ENCODE assay signal across 17 mouse cellular contexts in the genomic region with DNA sequence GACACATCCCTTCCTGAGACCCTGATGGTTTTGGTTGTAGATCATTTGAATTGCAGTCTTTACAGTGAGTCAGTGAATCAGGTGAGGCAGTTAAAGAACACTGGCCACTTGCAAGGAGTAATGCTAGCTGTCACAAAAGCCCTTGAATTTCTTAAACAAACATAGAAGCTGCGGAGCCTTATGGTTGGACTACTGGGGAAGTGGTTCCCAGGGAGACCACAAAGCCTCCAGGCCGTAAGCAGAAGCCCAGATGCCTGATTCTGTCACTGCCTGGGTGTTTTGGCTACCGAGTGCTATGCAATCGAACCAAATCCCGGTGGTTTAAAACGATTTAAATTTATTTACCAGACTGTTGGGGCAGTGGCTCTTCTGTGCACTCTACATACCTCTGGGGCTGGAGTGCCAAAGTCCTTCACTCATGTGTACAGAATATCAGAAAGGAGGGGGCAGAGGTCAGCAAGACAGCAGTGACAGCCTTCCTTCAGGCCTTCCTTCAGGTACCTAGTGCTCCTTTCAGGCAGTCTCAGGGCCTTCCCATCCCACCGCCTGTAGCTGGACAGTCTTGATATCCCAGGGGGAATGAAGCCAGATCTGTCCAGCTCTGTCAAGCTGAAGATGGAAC.
DNase-seq lines count a peak whose midpoint lies in the region; ATAC-seq and TF ChIP-seq lines count a peak whose summit lies in the region.
"Had no signal": no experiment of that assay in that cellular context is flagged by ENCODE, and none has a peak within 500 bp of the region (broad histone marks: within the 10 kb centered on the region; RNA-seq: fewer than 3 reads in every experiment).

No protein-coding gene starts in this region.

- H3K4me3 ChIP-seq in kidney, postnatal 0 days (replicated peaks; ENCODE audit: low read depth, low read length), result no peak overlapping the region
- no peak overlapping the region for H3K4me3 ChIP-seq in intestine, embryonic 16.5 days (ENCODE audit: low read length)
- H3K4me3 ChIP-seq in thymus, adult 2 months (ENCODE audit: control insufficient read depth, insufficient read depth, low read length), result no peak overlapping the region
- H3K4me3 ChIP-seq: forebrain, embryonic 13.5 days; hindbrain, embryonic 10.5 days had no signal

- 0 out of 2 replicates have a peak, but pooled peaks have one; percentile 47 for ATAC-seq in kidney, postnatal 0 days (replicated peaks; ENCODE audit: low FRiP score, low read depth)
- ATAC-seq in common myeloid progenitor, adult 5-6 weeks (replicated peaks; ENCODE audit: low read depth, poor library complexity, severe bottlenecking), result 0 out of 2 replicates have a peak, but pooled peaks have one; percentile 52
- peak; percentile 92 for ATAC-seq in intestine, embryonic 16.5 days
- ATAC-seq: forebrain, embryonic 13.5 days; inflammation-experienced regulatory T-cells, adult 6 months had no signal

- no peaks in the 10 kb centered on the region for H3K4me1 ChIP-seq in kidney, postnatal 0 days (replicated peaks; ENCODE audit: insufficient read depth, low read length)
- peaks cover 5% of the 10 kb centered on the region; the same call in 1 of the 2 replicates for H3K4me1 ChIP-seq in intestine, embryonic 16.5 days (ENCODE audit: control insufficient read depth, insufficient read depth, low read length)
- no peaks in the 10 kb centered on the region for H3K4me1 ChIP-seq in thymus, adult 2 months (replicated peaks; ENCODE audit: control insufficient read depth, insufficient read depth, low read length)

- H3K27me3 ChIP-seq in kidney, postnatal 0 days (ENCODE audit: insufficient read depth, low read length), result no peaks in the 10 kb centered on the region
- H3K27me3 ChIP-seq in intestine, embryonic 16.5 days (replicated peaks; ENCODE audit: control insufficient read depth, insufficient read depth, low read length), result no peaks in the 10 kb centered on the region
- no peaks in the 10 kb centered on the region for H3K27me3 ChIP-seq in thymus, adult 2 months (ENCODE audit: control insufficient read depth, insufficient read depth, low read length)

- DNase-seq in kidney, postnatal 0 days (ENCODE audit: low spot score), result no peak
- DNase-seq in kidney, adult 11 months, result no peak
- peak; percentile 57 for DNase-seq in lung, postnatal 25 days (ENCODE audit: low spot score)
- no peak for DNase-seq in thymus, adult 2 months
- no peak for DNase-seq in testis, postnatal 14 days (ENCODE audit: low spot score)
- DNase-seq: cerebellum, adult 9-11 months; gastrocnemius, postnatal 25 days; liver; midbrain, embryonic 14.5 days; right cerebral cortex, adult 18-20 months; thymus, adult 18-20 months had no signal

- no peak overlapping the region for H3K4me2 ChIP-seq in kidney, postnatal 0 days (ENCODE audit: low read length)
- H3K4me2 ChIP-seq in intestine, embryonic 16.5 days (ENCODE audit: low read depth, low read length), result no peak overlapping the region
- H3K4me2 ChIP-seq: forebrain, embryonic 13.5 days had no signal

- no peaks in the 10 kb centered on the region for H3K9me3 ChIP-seq in kidney, postnatal 0 days (replicated peaks; ENCODE audit: low read length)
- H3K9me3 ChIP-seq in intestine, embryonic 16.5 days (ENCODE audit: control insufficient read depth, low read length), result no peaks in the 10 kb centered on the region
- H3K9me3 ChIP-seq: forebrain, embryonic 13.5 days; hindbrain, embryonic 10.5 days had no signal

- TF ChIP-seq POLR2A in thymus, adult 2 months (IDR thresholded peaks at IDR 0.05; ENCODE audit: control insufficient read depth, extremely low read depth, insufficient read depth, low read length, poor library complexity), result no peak

- H3K9ac ChIP-seq in kidney, postnatal 0 days (ENCODE audit: low read depth, low read length), result no peak overlapping the region
- no peak overlapping the region for H3K9ac ChIP-seq in intestine, embryonic 16.5 days (ENCODE audit: low read depth, low read length)
- H3K9ac ChIP-seq: forebrain, embryonic 13.5 days had no signal

- H3K36me3 ChIP-seq in kidney, postnatal 0 days (ENCODE audit: insufficient read depth, low read length), result no peaks in the 10 kb centered on the region
- H3K36me3 ChIP-seq in intestine, embryonic 16.5 days (ENCODE audit: control insufficient read depth, insufficient read depth, low read length), result no peaks in the 10 kb centered on the region
- H3K36me3 ChIP-seq in thymus, adult 2 months (ENCODE audit: control insufficient read depth, insufficient read depth, low read length), result no peaks in the 10 kb centered on the region

- no peak overlapping the region for H3K27ac ChIP-seq in kidney, postnatal 0 days
- 0 out of 2 replicates have a peak overlapping the region, but pooled peaks have one; percentile 13 for H3K27ac ChIP-seq in intestine, embryonic 16.5 days (ENCODE audit: low read length)
- H3K27ac ChIP-seq in thymus, adult 2 months (ENCODE audit: control insufficient read depth, insufficient read depth, low read length), result no peak overlapping the region
- H3K27ac ChIP-seq: forebrain, embryonic 13.5 days; hindbrain, embryonic 10.5 days; macrophage had no signal

- WGBS in kidney, postnatal 0 days, result 59% methylated on average over 7 of the region's 7 CpGs
- WGBS in intestine, embryonic 16.5 days, result 39% methylated on average over 7 of the region's 7 CpGs
- WGBS in thymus, adult 2 months, result 47% methylated on average over 7 of the region's 7 CpGs

- no peak for TF ChIP-seq CTCF in kidney, postnatal 0 days (IDR thresholded peaks at IDR 0.05; ENCODE audit: low read depth)
- no peak for TF ChIP-seq CTCF in thymus, adult 2 months (IDR thresholded peaks at IDR 0.05; ENCODE audit: borderline replicate concordance, control insufficient read depth, extremely low read depth, insufficient read depth, low read length, poor library complexity)
